Mouse (Mus musculus) liver, embryonic 15.5 days (tissue): ENCODE data around the gene Bfsp2. TPM values are rescaled to one million over a fixed set of nuclear protein-coding genes. Genes with fewer than 3 reads are reported as not detected.

Source experiments
- ATAC-seq: fragments of 200-750 bp; cut with Nextera tagmentation; 2 replicates; pipeline ENCODE4 v1.8.0; 2017; ENCODE audit warnings: moderate number of reproducible peaks, mild to moderate bottlenecking, moderate library complexity; ENCODE audit not compliant: insufficient read depth
- H3K27ac ChIP-seq: fragments of 300-500 bp; sonication (generic); replicated peaks from 2 replicates; pipeline ENCODE4 v1.5.1; 2015; ENCODE audit warnings: mild to moderate bottlenecking, inconsistent platforms
- H3K27me3 ChIP-seq: fragments of 300-500 bp; sonication (generic); 2 replicates; pipeline ENCODE4 v1.6.1; 2015; ENCODE audit warnings: mild to moderate bottlenecking, inconsistent platforms
- H3K36me3 ChIP-seq: fragments of 300-500 bp; sonication (generic); replicated peaks from 2 replicates; pipeline ENCODE4 v1.6.1; 2015; ENCODE audit warnings: moderate library complexity, mild to moderate bottlenecking, inconsistent platforms
- H3K4me1 ChIP-seq: fragments of 300-500 bp; sonication (generic); replicated peaks from 2 replicates; pipeline ENCODE4 v1.6.1; 2015; ENCODE audit warnings: inconsistent platforms
- H3K4me2 ChIP-seq: fragments of 300-500 bp; sonication (generic); 2 replicates; pipeline ENCODE4 v1.6.1; 2015; ENCODE audit warnings: moderate library complexity, mild to moderate bottlenecking, inconsistent platforms
- H3K4me3 ChIP-seq: fragments of 300-500 bp; sonication (generic); replicated peaks from 2 replicates; pipeline ENCODE4 v1.5.1; 2015; ENCODE audit warnings: mild to moderate bottlenecking, inconsistent platforms
- H3K9ac ChIP-seq: fragments of 300-500 bp; sonication (generic); 2 replicates; pipeline ENCODE4 v1.6.1; 2015; ENCODE audit warnings: moderate library complexity, mild to moderate bottlenecking, inconsistent platforms
- H3K9me3 ChIP-seq: fragments of 300-500 bp; sonication (generic); replicated peaks from 2 replicates; pipeline ENCODE4 v1.6.1; 2016; ENCODE audit warnings: inconsistent platforms
- WGBS: fragments of 180-500 bp; shearing (Covaris S2); methylation state at CpG from one replicate; pipeline ENCODE4 v1.1.7; 2015; ENCODE audit warnings: mixed read lengths; ENCODE audit not compliant: insufficient replicate concordance; 5-methylcytosine and 5-hydroxymethylcytosine counted together
- polyA plus RNA-seq: library from polyadenylated mRNA; unstranded; fragments of >200 nt; fragmentation: Nextera tagmentation; extraction: Ambion mirVana; gene quantifications from 2 replicates; pipeline ENCODE4 v1.2.1, GENCODE M21; 2015

Gene Bfsp2
- polyA plus RNA-seq, 1 experiment from 2014 or later: 2.5 TPM

DNA sequence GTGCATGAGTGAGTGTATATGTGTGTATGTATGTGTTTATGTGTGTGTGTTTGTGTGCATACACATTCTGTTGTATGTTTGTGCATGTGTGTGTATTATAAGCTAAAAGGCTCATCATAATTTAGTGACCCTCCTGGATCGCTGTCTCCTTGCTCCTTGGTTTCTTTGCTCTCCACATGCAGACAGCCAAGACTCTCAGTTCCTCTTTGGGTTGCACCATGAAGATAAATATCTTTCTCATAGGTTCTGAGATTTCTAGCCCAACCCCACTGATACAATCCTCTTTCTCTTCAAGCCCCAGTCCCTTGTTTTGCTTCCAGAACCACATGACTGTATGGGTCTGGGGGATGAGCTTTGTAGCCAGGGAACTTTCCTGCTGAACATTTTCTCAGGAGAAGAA is 20.9 kb downstream of the Bfsp2 start:
- Histone ChIP-seq H3K9me3 (no peaks in the 10 kb centered on the region), H3K27me3 (no peaks in the 10 kb centered on the region), H3K4me2 (no peak overlapping the region), H3K27ac (no peak overlapping the region), H3K36me3 (no peaks in the 10 kb centered on the region), H3K9ac (no peak overlapping the region), H3K4me1 (no peaks in the 10 kb centered on the region), H3K4me3 (no peak overlapping the region)
- 44% methylated on average over 1 of the region's 1 CpGs for WGBS
- ATAC-seq: no peak

DNA sequence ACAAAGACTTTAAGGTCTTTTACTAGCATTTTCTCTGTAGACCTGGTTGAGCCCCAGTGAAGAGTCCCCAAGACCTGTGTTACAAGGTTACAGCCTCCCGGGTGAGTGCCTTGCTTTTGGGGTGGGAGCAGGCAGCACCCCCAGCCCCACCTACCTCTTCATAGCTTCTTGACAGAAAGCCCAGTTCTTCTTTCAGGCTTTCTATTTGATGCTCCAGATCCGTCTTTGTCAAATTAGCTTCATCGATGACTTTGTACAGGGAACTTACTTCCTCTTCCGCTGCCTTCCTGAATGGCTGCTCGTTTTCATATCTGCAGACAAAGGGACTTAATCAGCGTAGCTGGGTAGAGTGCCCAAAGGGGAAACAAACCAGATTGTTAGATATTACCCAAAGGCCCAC is 30.6 kb downstream of the Bfsp2 start:
- WGBS: 17% methylated on average over 6 of the region's 6 CpGs
- H3K4me2 ChIP-seq: no peak overlapping the region
- H3K4me1 ChIP-seq: no peaks in the 10 kb centered on the region
- no peaks in the 10 kb centered on the region for H3K9me3 ChIP-seq
- no peak for ATAC-seq
- H3K27me3 ChIP-seq: no peaks in the 10 kb centered on the region
- H3K27ac ChIP-seq: no peak overlapping the region
- no peaks in the 10 kb centered on the region for H3K36me3 ChIP-seq
- H3K4me3 ChIP-seq: no peak overlapping the region
- no peak overlapping the region for H3K9ac ChIP-seq

DNA sequence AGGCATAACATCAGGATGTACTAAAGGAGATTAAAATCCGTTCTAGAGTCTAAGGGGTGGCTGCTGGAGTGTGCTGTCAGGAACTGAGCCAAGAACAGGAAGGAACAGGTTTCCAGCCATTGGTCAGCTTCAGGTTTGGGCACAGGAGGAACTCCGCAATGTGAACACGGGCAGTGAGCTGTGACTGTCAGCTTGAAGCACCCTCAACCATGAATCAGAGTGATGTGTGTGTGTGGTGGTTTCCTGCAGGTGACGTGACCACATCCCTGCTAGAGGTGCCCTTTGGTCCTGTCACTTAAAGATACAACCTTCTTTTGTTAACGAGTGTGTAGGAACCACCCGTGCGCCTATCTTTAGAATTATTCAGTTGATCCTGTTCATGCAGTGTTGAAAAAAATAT is 31.1 kb downstream of the Bfsp2 start:
- Histone ChIP-seq H3K36me3 (no peaks in the 10 kb centered on the region), H3K4me2 (no peak overlapping the region), H3K27ac (no peak overlapping the region), H3K4me3 (no peak overlapping the region), H3K9me3 (no peaks in the 10 kb centered on the region), H3K9ac (no peak overlapping the region), H3K4me1 (no peaks in the 10 kb centered on the region), H3K27me3 (no peaks in the 10 kb centered on the region)
- ATAC-seq: no peak
- WGBS: 17% methylated on average over 7 of the region's 7 CpGs

GRCm38 (mm10) chr9:103444656-103445055 is 35.6 kb downstream of the Bfsp2 start:
- Histone ChIP-seq H3K4me1 (no peaks in the 10 kb centered on the region), H3K27ac (no peak overlapping the region), H3K4me3 (no peak overlapping the region), H3K36me3 (no peaks in the 10 kb centered on the region), H3K27me3 (no peaks in the 10 kb centered on the region), H3K9me3 (no peaks in the 10 kb centered on the region), H3K4me2 (no peak overlapping the region), H3K9ac (no peak overlapping the region)
- WGBS: 63% methylated on average over 5 of the region's 5 CpGs
- ATAC-seq: no peak

GRCm38 (mm10) chr9:103443824-103444185 is 36.4 kb downstream of the Bfsp2 start:
- no peak for ATAC-seq
- Histone ChIP-seq H3K4me3 (no peak overlapping the region), H3K36me3 (no peaks in the 10 kb centered on the region), H3K9me3 (no peaks in the 10 kb centered on the region), H3K27ac (no peak overlapping the region), H3K27me3 (no peaks in the 10 kb centered on the region), H3K9ac (no peak overlapping the region), H3K4me1 (no peaks in the 10 kb centered on the region), H3K4me2 (no peak overlapping the region)
- 67% methylated on average over 7 of the region's 7 CpGs for WGBS

GRCm38 (mm10) chr9:103443121-103443823 is 36.9 kb downstream of the Bfsp2 start:
- H3K9me3 ChIP-seq: no peaks in the 10 kb centered on the region
- H3K4me3 ChIP-seq: no peak overlapping the region
- H3K9ac ChIP-seq: no peak overlapping the region
- no peak overlapping the region for H3K4me2 ChIP-seq
- whole genome bisulfite sequencing: 54% methylated on average over 13 of the region's 13 CpGs
- H3K4me1 ChIP-seq: no peaks in the 10 kb centered on the region
- no peaks in the 10 kb centered on the region for H3K36me3 ChIP-seq
- ATAC-seq: no peak
- H3K27me3 ChIP-seq: no peaks in the 10 kb centered on the region
- H3K27ac ChIP-seq: no peak overlapping the region

DNA sequence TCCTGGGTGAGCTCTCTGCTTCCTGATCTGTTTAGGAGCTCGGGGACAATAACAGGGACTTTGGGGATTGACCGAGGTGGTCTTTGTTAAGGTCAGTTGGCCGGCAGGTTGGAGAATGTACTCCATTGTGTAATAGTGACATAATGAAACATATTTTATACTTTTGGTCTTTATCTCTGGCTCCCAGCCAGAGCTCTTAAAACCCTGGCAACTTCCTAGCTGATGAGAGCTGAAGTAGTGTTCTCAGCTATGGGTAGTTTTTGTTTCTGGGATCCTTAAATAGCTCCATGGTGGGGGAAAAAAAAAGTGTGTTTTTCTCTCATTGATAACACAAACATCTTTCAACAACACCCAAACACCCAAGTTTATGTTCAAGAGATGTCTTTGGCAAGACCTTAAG is 39.6 kb downstream of the Bfsp2 start:
- no peak overlapping the region for H3K4me3 ChIP-seq
- no peaks in the 10 kb centered on the region for H3K9me3 ChIP-seq
- H3K27me3 ChIP-seq: no peaks in the 10 kb centered on the region
- no peak overlapping the region for H3K4me2 ChIP-seq
- ATAC-seq: no peak
- H3K36me3 ChIP-seq: no peaks in the 10 kb centered on the region
- H3K9ac ChIP-seq: no peak overlapping the region
- no peak overlapping the region for H3K27ac ChIP-seq
- 40% methylated on average over 3 of the region's 3 CpGs for WGBS
- H3K4me1 ChIP-seq: no peaks in the 10 kb centered on the region

GRCm38 (mm10) chr9:103437104-103437503 is 43.1 kb downstream of the Bfsp2 start:
- ATAC-seq: no peak
- 60% methylated on average over 5 of the region's 5 CpGs for WGBS

GRCm38 (mm10) chr9:103434116-103434515 is 46.1 kb downstream of the Bfsp2 start:
- 40% methylated on average over 4 of the region's 4 CpGs for WGBS
- no peak for ATAC-seq

More at GRCm38 (mm10) chr9:103437104-103437503, 43.1 kb downstream of the Bfsp2 start:
- Histone ChIP-seq H3K27ac (no peak overlapping the region), H3K9ac (no peak overlapping the region), H3K36me3 (no peaks in the 10 kb centered on the region), H3K9me3 (no peaks in the 10 kb centered on the region), H3K4me1 (no peaks in the 10 kb centered on the region), H3K4me3 (no peak overlapping the region), H3K27me3 (no peaks in the 10 kb centered on the region), H3K4me2 (no peak overlapping the region)

GRCm38 (mm10) chr9:103432122-103432778 is 48.0 kb downstream of the Bfsp2 start:
- no peak overlapping the region for H3K9ac ChIP-seq
- H3K4me3 ChIP-seq: no peak overlapping the region
- H3K27ac ChIP-seq: no peak overlapping the region
- H3K4me1 ChIP-seq: no peaks in the 10 kb centered on the region
- H3K36me3 ChIP-seq: no peaks in the 10 kb centered on the region
- no peak overlapping the region for H3K4me2 ChIP-seq
- H3K27me3 ChIP-seq: no peaks in the 10 kb centered on the region
- 60% methylated on average over 13 of the region's 13 CpGs for WGBS
- no peaks in the 10 kb centered on the region for H3K9me3 ChIP-seq
- ATAC-seq: no peak

More at GRCm38 (mm10) chr9:103434116-103434515, 46.1 kb downstream of the Bfsp2 start:
- no peaks in the 10 kb centered on the region for H3K4me1 ChIP-seq
- H3K36me3 ChIP-seq: no peaks in the 10 kb centered on the region
- H3K9me3 ChIP-seq: no peaks in the 10 kb centered on the region
- H3K27me3 ChIP-seq: no peaks in the 10 kb centered on the region
- no peak overlapping the region for H3K4me2 ChIP-seq
- no peak overlapping the region for H3K9ac ChIP-seq
- H3K4me3 ChIP-seq: no peak overlapping the region
- H3K27ac ChIP-seq: no peak overlapping the region

DNA sequence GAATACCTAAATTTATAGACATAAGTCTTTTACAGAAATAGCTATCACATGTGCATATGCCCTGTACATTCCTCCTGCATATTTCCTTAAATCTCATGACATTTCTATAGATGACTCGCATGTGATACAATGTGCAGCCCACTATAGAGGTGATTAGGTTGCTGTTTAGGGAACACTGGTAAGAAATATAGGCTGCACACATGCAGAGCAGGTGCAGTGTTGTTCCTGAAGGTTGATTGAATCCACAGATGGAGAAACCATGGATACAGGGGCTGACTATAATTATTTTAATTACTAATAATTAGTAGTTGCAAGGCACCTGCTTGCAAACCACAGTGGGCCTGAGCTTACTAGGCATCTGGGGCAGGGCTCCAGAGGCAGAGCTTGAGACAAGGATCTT is 48.5 kb downstream of the Bfsp2 start:
- Histone ChIP-seq H3K27ac (no peak overlapping the region), H3K36me3 (no peaks in the 10 kb centered on the region), H3K4me3 (no peak overlapping the region), H3K9me3 (no peaks in the 10 kb centered on the region), H3K9ac (no peak overlapping the region), H3K4me1 (no peaks in the 10 kb centered on the region), H3K4me2 (no peak overlapping the region), H3K27me3 (no peaks in the 10 kb centered on the region)
- WGBS: 73% methylated on average over 1 of the region's 1 CpGs
- ATAC-seq: no peak
